Mouse (Mus musculus) cerebellum, adult 2 months (tissue): ENCODE results near the gene Gm12166.

Experiments
- CTCF ChIP-seq: fragments of 200-500 bp; IDR thresholded peaks from 2 replicates; pipeline ENCODE4 v1.5.1; 2011; ENCODE audit warnings: low read depth, mild to moderate bottlenecking, control low read depth, low read length, moderate library complexity, borderline replicate concordance; ENCODE audit not compliant: insufficient read depth
- POLR2A ChIP-seq: fragments of 200-500 bp; IDR thresholded peaks from 2 replicates; pipeline ENCODE4 v1.6.1; 2011; ENCODE audit warnings: low read length, control low read depth, borderline replicate concordance; ENCODE audit not compliant: insufficient read depth

DNA sequence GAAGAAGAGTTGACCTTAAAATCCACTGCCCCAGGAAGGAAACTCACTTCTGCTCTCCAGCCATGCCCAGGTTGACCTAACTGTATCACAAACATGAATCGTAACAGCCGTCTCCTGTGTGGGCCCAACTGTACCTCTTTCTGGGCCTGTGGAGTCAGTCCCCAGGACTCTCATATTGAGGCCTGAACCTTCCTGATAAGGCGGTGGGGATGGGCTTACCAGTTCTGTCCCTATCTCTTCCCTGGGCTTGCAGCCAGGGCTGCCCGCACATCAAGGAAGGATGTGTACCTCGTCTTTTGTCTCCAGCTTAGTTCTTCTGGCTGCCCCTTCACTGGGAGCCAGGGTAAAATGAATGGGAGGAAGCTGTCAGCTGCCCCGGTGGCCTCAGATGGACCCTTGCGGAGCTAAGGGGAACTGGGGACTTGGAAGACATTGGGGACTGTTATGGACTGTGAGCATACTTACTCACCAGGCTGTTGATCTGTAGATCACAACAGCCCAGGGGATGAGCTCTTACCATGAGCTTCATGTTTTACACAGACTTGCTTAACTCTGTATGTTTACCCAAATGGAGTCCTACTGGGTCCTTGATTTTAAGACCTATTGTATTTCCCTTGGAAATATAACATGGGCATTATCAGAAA, 25.7 kb upstream of the Gm12166 start:
- TF ChIP-seq CTCF: no peak
- no peak for TF ChIP-seq POLR2A
